Mouse (Mus musculus) activated CD4-positive, CD25-positive, alpha-beta regulatory T cell, adult 4 months (primary cell): ENCODE measurements at regions not wholly inside any gene's neighbourhood (a gene's known extent, or its start where the extent isn't known, plus 50 kb on each side); places are given as distances from the start of the nearest gene placed in this dataset.
"Not testable (repeated sequence)": the region's sequence is repeated elsewhere in the genome, so short reads cannot be mapped to it uniquely, and the experiment has no call there.

ENCODE experiments used
- ATAC-seq: one replicate; pipeline ENCODE4 v1.8.0; 2017

GRCm38 (mm10) chr1:161728546-161729206 lies 59.6 kb downstream of the Fasl start:
- no peak for ATAC-seq

- not testable (repeated sequence) for ATAC-seq
Observed at GRCm38 (mm10) chr1:161727357-161727756, 60.9 kb downstream of the Fasl start.

- not testable (repeated sequence) for ATAC-seq
Observed at GRCm38 (mm10) chr1:161726098-161726497, 62.2 kb downstream of the Fasl start.

DNA sequence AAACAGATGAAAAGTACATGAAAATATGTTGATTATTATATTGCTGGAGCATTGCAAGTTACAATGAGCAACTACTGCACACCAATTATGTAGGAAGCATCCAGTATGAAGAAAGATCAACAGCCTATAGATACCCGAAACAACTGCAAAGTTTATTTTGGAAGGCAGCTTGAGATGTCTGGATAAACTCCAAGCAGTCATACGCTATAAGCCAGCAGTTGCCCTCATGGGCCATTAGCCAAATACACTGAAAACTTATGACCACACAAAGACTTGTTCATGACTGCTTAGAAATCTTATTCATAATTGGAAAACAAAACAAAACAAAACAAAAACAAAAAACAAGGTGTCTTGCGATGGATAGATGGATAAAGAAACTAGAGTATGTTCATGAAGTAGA lies 68.4 kb downstream of the Fasl start:
- no peak for ATAC-seq

DNA sequence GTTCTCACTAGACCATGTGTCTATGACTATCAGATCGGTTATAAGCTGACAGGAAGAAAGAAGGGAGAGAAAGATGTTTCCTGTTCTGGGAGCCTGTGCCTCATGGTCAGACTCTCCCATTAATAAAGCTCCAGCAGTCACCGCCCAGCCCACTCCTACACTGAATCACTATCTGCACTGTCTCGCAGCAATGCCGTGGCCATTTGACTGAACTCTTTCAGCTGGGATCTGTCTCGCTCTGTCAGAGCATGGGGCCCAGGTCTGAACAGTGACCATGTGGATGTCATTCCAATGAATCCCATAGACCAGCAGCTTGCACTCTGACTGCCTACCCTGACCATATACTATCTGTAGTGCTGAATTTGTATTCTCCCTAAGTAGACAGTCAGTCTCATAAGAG lies 70.0 kb downstream of the Fasl start:
- ATAC-seq, result no peak

- ATAC-seq, result peak; percentile 96
Observed at GRCm38 (mm10) chr1:161712918-161713317, 75.4 kb downstream of the Fasl start.

- ATAC-seq, result no peak
Observed at GRCm38 (mm10) chr1:161712283-161712682, 76.0 kb downstream of the Fasl start.

DNA sequence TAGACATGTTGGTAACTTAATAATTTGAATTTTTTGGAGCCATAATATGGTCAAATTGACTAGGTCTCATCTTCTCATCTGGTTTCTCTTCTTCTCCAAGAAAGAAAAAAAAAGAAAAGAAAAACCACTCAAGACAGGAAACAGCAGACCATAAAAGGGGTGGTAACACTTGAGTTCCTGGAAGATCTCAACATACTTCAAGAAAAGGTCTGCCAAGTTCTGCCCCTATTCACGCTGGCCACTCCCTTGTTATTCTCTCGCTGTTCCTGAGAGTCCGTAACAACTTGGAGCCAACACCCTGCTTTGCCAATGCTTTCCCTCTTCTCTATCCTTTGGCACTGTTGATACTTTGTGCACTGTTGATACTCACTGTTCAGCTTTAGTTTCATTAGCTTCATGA lies 81.2 kb downstream of the Fasl start:
- peak; percentile 72 for ATAC-seq

GRCm38 (mm10) chr1:161704961-161705360 lies 83.3 kb downstream of the Fasl start:
- peak; percentile 17 for ATAC-seq

DNA sequence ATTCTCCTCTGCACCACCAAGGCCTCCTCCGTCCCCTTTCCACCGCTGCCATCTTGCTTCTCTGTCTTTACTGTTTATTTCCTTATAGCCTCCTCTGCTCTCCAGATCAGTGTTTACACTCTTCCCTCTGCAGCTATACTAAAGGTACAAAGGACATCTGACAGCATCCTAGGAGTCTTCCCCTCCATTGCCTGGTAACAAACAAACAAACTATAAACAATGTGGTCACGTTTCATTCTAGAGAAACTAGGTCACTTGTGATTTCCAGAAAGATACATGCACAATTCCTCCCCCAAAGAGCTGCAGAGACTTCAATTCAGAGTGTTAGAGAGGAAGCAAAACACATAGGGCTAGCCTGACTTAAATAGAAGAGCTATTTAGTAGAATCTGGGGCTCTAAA lies 83.8 kb downstream of the Fasl start:
- peak; percentile 56 for ATAC-seq

DNA sequence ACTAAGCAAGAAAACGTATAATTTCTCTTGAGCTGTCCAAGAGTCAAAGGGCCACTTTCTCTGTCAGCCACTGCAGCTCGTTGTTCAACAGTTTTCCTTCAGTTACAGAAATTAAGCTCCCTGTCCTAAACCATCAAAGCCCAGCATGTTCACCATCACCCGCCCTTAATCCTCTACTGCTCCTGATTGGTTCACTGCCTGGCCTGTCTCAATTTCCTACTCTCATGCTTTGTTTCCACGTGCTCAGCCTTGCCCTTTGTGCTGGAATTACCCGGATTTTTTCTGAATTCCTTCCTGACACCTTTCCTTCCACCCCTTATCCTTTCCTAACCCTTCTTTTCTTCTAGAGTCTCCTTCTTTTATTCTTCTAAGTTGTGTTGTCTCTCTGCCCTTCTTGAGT lies 92.4 kb downstream of the Fasl start:
- no peak for ATAC-seq

DNA sequence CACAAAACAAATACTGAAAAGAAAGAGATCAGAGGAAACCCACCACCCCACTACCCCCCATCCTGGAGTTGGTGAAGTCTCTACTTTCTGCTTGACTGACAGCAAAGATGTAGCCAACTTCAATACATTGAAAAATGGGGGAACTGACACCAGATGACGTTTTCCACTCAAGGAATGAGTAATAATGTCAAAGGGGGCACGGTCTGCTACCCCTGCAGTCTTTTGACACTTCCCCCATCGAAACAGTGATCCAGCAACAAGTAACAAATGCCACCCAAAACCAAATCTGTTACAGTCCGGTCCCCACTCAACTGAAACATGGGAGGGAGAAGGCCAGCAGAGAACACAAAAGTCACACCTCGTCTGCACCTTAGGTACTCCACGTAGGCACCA lies 94.5 kb downstream of the Fasl start:
- ATAC-seq, result peak; percentile 40

- ATAC-seq, result peak; percentile 63
Observed at GRCm38 (mm10) chr1:161692836-161693767, 95.2 kb downstream of the Fasl start.

DNA sequence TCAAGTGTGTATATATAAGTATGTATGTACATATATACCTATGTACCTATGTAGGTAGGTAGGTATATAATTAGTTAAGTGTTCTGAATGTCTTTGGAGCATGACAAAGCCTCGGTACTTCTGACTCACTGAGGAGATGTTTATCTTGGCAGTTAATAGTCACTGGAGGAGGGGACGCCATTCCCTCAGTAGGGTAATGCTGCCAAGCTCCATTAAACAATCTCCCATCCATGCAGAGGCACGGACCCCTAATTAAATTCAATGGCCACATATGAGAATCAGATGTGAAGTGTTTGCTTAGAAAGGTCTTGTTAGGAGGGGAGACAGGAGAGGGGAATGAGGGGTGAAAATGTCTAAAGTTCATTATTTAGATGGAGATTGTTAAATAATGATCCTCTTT lies 99.3 kb downstream of the Fasl start:
- no peak for ATAC-seq

- no peak for ATAC-seq
Observed at GRCm38 (mm10) chr1:161687548-161687947, 100.7 kb downstream of the Fasl start.

GRCm38 (mm10) chr1:161680558-161680957 lies 107.7 kb downstream of the Fasl start:
- no peak for ATAC-seq

GRCm38 (mm10) chr1:161670937-161671336 lies 117.4 kb downstream of the Fasl start:
- ATAC-seq, result peak; percentile 99

DNA sequence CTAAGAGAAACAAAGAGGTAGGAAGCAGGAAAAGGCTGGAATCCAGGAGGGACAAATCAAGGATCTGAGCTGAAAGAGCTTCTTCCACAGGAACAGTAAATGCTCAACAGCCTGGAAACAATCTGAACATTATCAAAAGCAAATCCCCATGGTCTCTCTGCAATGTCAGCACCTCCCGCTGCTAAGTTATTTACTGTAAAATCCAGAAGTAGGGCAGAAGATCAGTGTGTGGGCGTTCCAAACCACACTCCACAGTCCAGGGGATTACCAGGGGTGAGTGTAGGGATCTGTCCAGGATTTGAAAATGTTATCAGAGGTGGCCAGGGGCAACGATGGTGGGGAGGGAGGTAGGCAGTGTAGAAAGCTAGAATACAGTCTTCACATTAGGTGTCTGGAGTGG lies 124.0 kb downstream of the Fasl start:
- no peak for ATAC-seq

GRCm38 (mm10) chr1:161663351-161663750 lies 124.9 kb downstream of the Fasl start:
- ATAC-seq, result no peak

DNA sequence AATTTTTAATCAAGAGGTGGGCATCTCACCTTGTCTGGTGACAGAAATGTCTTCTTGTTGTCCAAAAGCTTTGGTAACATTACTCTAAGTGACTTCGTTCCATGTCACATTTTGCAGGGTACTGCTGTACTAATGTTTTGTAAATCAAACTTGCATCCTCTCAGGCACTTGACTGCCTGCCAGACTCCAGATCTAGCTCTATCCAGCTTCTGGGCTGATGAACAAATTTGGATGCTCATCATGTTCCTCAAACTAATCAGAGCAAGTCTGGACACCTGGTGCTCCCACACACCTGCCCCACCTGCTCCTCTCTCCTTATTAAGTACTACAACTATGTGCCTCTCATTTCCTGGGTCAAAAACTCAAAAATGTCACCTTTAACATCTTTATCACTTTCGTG lies 126.1 kb downstream of the Fasl start:
- ATAC-seq, result no peak

- ATAC-seq, result no peak
Observed at GRCm38 (mm10) chr1:161657511-161657910, 130.8 kb downstream of the Fasl start.

- ATAC-seq, result no peak
Observed at GRCm38 (mm10) chr1:161649387-161649786, 138.9 kb downstream of the Fasl start.

DNA sequence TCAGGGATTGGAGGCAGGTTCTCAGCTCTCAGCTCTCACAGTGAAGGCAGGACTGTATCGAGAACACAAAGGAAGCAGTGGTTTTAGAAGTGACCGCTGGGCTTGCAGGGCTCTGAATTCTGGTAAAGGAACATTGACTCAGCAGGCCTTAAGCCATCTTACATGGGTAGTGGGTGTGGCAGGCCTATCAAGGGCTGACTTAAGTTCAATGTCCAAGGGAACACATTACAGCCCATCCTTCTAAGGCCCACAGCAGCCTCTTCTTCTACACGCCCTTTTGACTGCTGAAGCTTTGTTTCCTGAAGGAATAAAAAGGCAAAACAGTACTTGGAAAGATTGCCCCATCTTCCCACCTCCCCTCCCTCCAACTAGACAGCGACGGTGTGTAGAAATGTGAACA lies 137.6 kb downstream of the Tnfsf18 start:
- ATAC-seq, result no peak

DNA sequence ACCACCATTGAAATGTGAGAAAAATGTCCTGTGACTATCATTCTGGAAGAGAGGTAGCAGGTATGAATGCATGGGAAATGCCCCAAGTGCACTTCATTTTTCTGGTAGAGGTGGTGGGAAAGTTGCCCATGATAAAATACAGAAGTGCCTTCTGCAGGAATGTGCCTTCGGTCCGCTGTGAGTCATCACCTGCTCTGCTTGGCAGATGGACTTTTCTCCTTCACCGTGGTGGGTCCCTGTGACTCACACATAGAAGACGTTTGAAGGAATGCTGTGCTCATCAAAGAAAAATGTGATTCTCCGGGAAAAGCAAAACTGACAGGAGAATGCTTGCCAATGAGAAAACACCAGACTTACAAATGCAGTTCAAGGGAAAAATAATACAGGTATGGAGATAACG lies 126.8 kb downstream of the Tnfsf18 start:
- no peak for ATAC-seq
